Mouse (Mus musculus): ENCODE data around the gene Birc3. TPM values are rescaled to one million over a fixed set of nuclear protein-coding genes. Genes with fewer than 3 reads are reported as not detected.

Gene Birc3
- polyA plus RNA-seq, 2 experiments: 13.2 to 16.9 TPM

DNA sequence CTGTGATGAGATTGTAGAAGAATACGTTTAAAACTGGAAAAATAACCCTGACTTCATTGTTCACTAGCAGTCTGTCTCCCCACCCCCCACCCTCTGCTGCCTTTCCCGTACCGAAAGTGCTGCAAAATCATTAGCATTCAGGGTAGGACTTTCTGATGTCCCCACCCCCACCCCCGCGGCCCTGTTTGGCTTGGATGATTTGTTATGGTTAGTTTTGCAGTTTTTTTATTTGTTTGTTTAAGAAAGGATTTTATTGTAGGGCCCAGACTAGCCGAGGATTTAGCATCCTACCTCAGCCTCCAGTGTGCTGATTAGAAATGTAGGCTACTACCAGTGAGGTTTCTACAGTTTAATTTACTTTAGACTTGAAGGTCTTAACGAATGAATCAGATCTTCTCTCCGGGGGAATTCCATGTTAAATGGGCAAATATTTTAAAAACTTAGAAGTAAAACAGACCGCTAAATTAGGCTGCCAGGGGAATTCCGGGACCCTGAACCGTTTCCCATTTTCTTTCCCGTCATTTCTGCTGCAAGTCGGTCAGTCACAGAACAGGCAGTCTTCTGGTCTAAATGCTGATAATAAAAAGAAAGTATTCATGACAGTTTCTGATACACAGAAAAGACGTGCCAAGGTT, 35.1 kb downstream of the Birc3 start:
- WGBS: 12% methylated on average over 14 of the region's 14 CpGs
- no peak for TF ChIP-seq POLR2A (IDR thresholded peaks at IDR 0.05; ENCODE audit: borderline replicate concordance, extremely low read depth, insufficient read depth, insufficient read length)
- Histone ChIP-seq H3K9me3 (ENCODE audit: control insufficient read depth, low read length) (no peaks in the 10 kb centered on the region), H3K4me2 (replicated peaks; ENCODE audit: low read depth, low read length, severe bottlenecking) (peak overlapping the region; percentile 64), H3K9ac (ENCODE audit: low read depth, low read length, severe bottlenecking) (peak overlapping the region; percentile 90), H3K4me1 (ENCODE audit: control insufficient read depth, insufficient read depth, low read length) (peaks cover 8% of the 10 kb centered on the region; the same call in 1 of the 2 replicates), H3K4me3 (replicated peaks; ENCODE audit: low read length) (peak overlapping the region; percentile 72), H3K27me3 (ENCODE audit: control insufficient read depth, insufficient read depth, low read length) (no peaks in the 10 kb centered on the region), H3K36me3 (ENCODE audit: control insufficient read depth, insufficient read depth, low read length) (peaks cover 16% of the 10 kb centered on the region), H3K27ac (replicated peaks; ENCODE audit: low read depth, low read length) (peak overlapping the region; percentile 99)
- DNase-seq (ENCODE audit: low spot score) (peak; percentile 12), ATAC-seq (ENCODE audit: low FRiP score, low read depth) (no peak)

DNA sequence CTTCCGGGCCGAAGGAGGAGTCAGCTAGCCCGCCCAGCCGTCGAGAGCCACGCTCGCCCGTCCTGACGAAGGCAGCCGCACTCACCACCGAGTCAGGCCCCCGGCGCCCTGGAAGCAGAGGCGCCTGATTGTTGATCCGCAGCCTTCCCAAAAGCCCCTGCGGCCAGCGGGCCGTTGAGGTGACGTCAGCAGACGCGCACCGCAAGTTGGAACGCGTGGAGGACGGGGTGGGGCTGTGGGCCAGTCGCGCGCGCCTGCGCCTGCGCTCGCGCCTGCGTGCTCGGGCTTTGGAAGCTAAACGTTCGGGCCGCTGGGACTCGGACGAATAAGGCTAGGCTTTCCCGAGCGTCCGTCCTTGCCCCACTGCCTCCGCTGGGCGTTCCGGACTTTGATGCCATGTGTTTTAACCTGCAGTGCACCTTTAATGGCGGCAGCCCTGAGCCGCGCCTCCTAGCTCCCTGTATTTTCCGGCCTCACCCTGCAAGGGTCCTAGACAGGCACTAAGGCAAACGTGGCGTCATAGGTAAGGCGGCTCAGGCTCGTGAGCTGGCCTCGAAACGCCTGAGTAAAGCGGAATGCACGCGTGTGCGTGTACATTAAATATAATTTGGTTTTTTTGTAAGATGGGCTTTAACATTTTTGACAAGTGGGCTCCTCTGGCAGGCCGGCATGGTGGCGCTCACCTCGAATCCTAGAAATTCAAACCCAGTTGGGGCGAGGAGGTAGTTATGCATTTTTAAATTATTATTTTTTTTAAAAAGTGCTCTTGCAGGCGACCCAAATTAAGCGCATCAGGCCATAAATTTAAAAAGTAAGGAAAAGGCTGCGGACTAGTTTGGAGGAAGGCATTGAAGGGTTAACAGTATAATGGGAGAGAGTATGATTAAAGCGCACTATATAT, 35.8 kb downstream of the Birc3 start, which contains the start of gene Birc2:
TSS of gene Birc2 (minus strand) at position 160 of the 901 bp plus-strand sequence.
- no peaks in the 10 kb centered on the region for H3K9me3 ChIP-seq (ENCODE audit: control insufficient read depth, low read length)
- peaks cover 12% of the 10 kb centered on the region; the same call in 1 of the 2 replicates for H3K4me1 ChIP-seq (ENCODE audit: control insufficient read depth, insufficient read depth, low read length)
- peak within 1 kb of the TSS; percentile 99 for H3K27ac ChIP-seq (replicated peaks; ENCODE audit: low read depth, low read length)
- H3K4me3 ChIP-seq (replicated peaks; ENCODE audit: low read length): peak within 1 kb of the TSS; percentile 72
- H3K9ac ChIP-seq (ENCODE audit: low read depth, low read length, severe bottlenecking): peak within 1 kb of the TSS; percentile 90
- peak; percentile 70; the same call in 1 of the 2 replicates for TF ChIP-seq POLR2A (IDR thresholded peaks at IDR 0.05; ENCODE audit: borderline replicate concordance, extremely low read depth, insufficient read depth, insufficient read length)
- peaks cover 16% of the 10 kb centered on the region for H3K36me3 ChIP-seq (ENCODE audit: control insufficient read depth, insufficient read depth, low read length)
- ATAC-seq (ENCODE audit: low FRiP score, low read depth): peak; percentile 96
- 2% methylated on average over 68 of the region's 68 CpGs for WGBS
- no peaks in the 10 kb centered on the region for H3K27me3 ChIP-seq (ENCODE audit: control insufficient read depth, insufficient read depth, low read length)
- peak within 1 kb of the TSS; percentile 64 for H3K4me2 ChIP-seq (replicated peaks; ENCODE audit: low read depth, low read length, severe bottlenecking)
- peak; percentile 94 for DNase-seq (ENCODE audit: low spot score)

DNA sequence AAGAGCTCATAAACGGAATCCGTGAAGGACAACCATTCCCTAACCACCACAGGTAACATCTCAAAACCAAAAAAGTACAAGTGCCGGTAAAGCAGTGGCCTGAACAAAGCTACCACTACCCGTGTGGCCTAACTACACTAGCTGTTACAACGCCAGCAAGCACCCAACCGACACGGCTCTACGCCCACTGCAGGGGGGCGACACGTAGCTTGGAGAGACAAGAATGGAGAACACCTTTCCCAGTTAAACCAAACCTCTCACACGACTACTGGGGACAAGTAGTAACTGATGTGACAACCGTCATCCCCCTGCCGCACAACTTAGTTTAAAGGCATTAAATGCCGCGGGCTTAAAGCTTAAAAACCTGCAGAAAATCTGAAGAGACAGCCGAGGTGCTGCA, 36.7 kb downstream of the Birc3 start:
- TF ChIP-seq POLR2A (IDR thresholded peaks at IDR 0.05; ENCODE audit: borderline replicate concordance, extremely low read depth, insufficient read depth, insufficient read length): no peak
- Histone ChIP-seq H3K4me2 (replicated peaks; ENCODE audit: low read depth, low read length, severe bottlenecking) (peak overlapping the region; percentile 64), H3K27ac (replicated peaks; ENCODE audit: low read depth, low read length) (peak overlapping the region; percentile 99), H3K36me3 (ENCODE audit: control insufficient read depth, insufficient read depth, low read length) (peaks cover 16% of the 10 kb centered on the region), H3K4me3 (replicated peaks; ENCODE audit: low read length) (peak overlapping the region; percentile 72), H3K9ac (ENCODE audit: low read depth, low read length, severe bottlenecking) (peak overlapping the region; percentile 90), H3K9me3 (ENCODE audit: control insufficient read depth, low read length) (no peaks in the 10 kb centered on the region), H3K4me1 (ENCODE audit: control insufficient read depth, insufficient read depth, low read length) (peaks cover 12% of the 10 kb centered on the region; the same call in 1 of the 2 replicates), H3K27me3 (ENCODE audit: control insufficient read depth, insufficient read depth, low read length) (no peaks in the 10 kb centered on the region)
- peak; percentile 62 for DNase-seq (ENCODE audit: low spot score)
- ATAC-seq (ENCODE audit: low FRiP score, low read depth): peak; percentile 19; the same call in 1 of the 2 replicates
- WGBS: under 1% methylated on average over 16 of the region's 16 CpGs

DNA sequence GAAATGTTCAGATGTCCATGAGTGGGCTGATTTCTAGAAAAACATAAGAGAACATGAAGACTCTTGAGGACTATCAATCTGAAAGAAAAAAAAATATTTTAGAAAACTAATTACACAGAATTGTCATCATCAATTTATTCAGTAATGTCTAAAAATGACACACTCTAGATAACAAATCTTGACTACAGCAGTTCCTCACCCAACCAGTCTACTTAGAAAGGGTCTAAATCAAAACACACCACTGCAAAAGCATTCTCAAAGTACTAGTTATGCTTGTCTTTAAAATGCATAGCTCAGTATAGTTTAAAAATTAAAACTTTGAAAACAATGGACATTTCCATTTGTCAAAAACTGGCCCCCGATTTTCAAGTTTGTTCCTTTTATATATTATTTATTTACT, 37.7 kb downstream of the Birc3 start:
- Histone ChIP-seq H3K27me3 (ENCODE audit: control insufficient read depth, insufficient read depth, low read length) (no peaks in the 10 kb centered on the region), H3K27ac (replicated peaks; ENCODE audit: low read depth, low read length) (no peak overlapping the region), H3K4me1 (ENCODE audit: control insufficient read depth, insufficient read depth, low read length) (peaks cover 12% of the 10 kb centered on the region; the same call in 1 of the 2 replicates), H3K9ac (ENCODE audit: low read depth, low read length, severe bottlenecking) (no peak overlapping the region), H3K36me3 (ENCODE audit: control insufficient read depth, insufficient read depth, low read length) (peaks cover 16% of the 10 kb centered on the region), H3K9me3 (ENCODE audit: control insufficient read depth, low read length) (no peaks in the 10 kb centered on the region), H3K4me2 (replicated peaks; ENCODE audit: low read depth, low read length, severe bottlenecking) (no peak overlapping the region; the same call in 1 of the 2 replicates), H3K4me3 (replicated peaks; ENCODE audit: low read length) (no peak overlapping the region)
- TF ChIP-seq POLR2A (IDR thresholded peaks at IDR 0.05; ENCODE audit: borderline replicate concordance, extremely low read depth, insufficient read depth, insufficient read length): no peak
- 88% methylated on average over 1 of the region's 1 CpGs for WGBS
- ATAC-seq (ENCODE audit: low FRiP score, low read depth) (no peak), DNase-seq (ENCODE audit: low spot score) (no peak)

DNA sequence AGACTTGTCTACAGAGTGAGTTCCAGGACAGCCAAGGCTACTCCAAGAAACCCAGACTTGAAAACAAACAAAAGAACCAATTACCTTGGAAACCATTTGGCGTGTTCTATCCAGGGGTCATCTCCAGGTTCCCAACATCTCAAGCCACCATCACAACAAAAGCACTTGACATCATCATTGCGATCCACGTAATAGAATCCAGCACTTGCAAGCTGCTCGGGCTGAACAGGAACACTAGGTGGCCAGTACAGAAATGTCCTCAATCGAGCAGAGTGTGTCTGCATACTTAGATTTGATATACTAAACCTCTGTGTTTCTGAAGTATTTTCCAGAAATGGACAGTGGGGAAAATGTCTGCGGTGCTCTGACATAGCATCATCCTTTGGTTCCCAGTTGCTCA, 39.6 kb downstream of the Birc3 start:
- Histone ChIP-seq H3K4me3 (replicated peaks; ENCODE audit: low read length) (no peak overlapping the region), H3K4me1 (ENCODE audit: control insufficient read depth, insufficient read depth, low read length) (peaks cover 12% of the 10 kb centered on the region; the same call in 1 of the 2 replicates), H3K4me2 (replicated peaks; ENCODE audit: low read depth, low read length, severe bottlenecking) (no peak overlapping the region), H3K27me3 (ENCODE audit: control insufficient read depth, insufficient read depth, low read length) (no peaks in the 10 kb centered on the region), H3K36me3 (ENCODE audit: control insufficient read depth, insufficient read depth, low read length) (peaks cover 16% of the 10 kb centered on the region), H3K9ac (ENCODE audit: low read depth, low read length, severe bottlenecking) (no peak overlapping the region), H3K9me3 (ENCODE audit: control insufficient read depth, low read length) (no peaks in the 10 kb centered on the region), H3K27ac (replicated peaks; ENCODE audit: low read depth, low read length) (no peak overlapping the region)
- no peak for TF ChIP-seq POLR2A (IDR thresholded peaks at IDR 0.05; ENCODE audit: borderline replicate concordance, extremely low read depth, insufficient read depth, insufficient read length)
- DNase-seq (ENCODE audit: low spot score) (no peak), ATAC-seq (ENCODE audit: low FRiP score, low read depth) (no peak)
- WGBS: 94% methylated on average over 6 of the region's 6 CpGs

All from limb, embryonic 14.5 days (tissue).